Mouse (Mus musculus) inflammation-experienced regulatory T-cells, adult 6 months (primary cell): ENCODE data around the gene Ankrd33b. TPM values are rescaled to one million over a fixed set of nuclear protein-coding genes. Genes with fewer than 3 reads are reported as not detected.

Source experiments
- polyA plus RNA-seq, 3 experiments: library from polyadenylated mRNA; unstranded; fragments of 100-300 nt; shearing (Covaris generic); gene quantifications; one replicate each; pipeline ENCODE4 v1.2.1; 2017

The Ankrd33b gene
- polyA plus RNA-seq, 3 experiments from 2014 or later = not detected

Other genes with a start within 250 kb of the Ankrd33b start
- 100 to 1,000 TPM in 2 of 3 experiments, 10 to 100 TPM in 1; 86.5 to 188 (median 106) TPM for gene Dap, start 143.4 kb downstream of the Ankrd33b start, polyA plus RNA-seq
- 1 to 10 TPM in 1 of 3 experiments, not detected in 2; 1.0 TPM for gene Ropn1l, start 86.0 kb upstream of the Ankrd33b start, polyA plus RNA-seq
- gene March6, start 163.3 kb upstream of the Ankrd33b start, polyA plus RNA-seq = 10 to 100 TPM; 21.4 to 25.1 (median 22.7) TPM
- not detected for gene Cmbl, start 197.7 kb upstream of the Ankrd33b start, polyA plus RNA-seq
- 100 to 1,000 TPM; 381 to 446 (median 430) TPM for gene Cct5, start 234.1 kb upstream of the Ankrd33b start, polyA plus RNA-seq
- gene Fam173b, start 234.1 kb upstream of the Ankrd33b start, polyA plus RNA-seq = 10 to 100 TPM; 22.1 to 28.3 (median 25.9) TPM